Mouse (Mus musculus) embryonic facial prominence, embryonic 14.5 days (tissue): ENCODE measurements at regions not wholly inside any gene's neighbourhood (a gene's known extent, or its start where the extent isn't known, plus 50 kb on each side); places are given as distances from the start of the nearest gene placed in this dataset.

Experiments
- ATAC-seq: fragments of 200-750 bp; cut with Nextera tagmentation; 2 replicates; pipeline ENCODE4 v1.8.0; 2017; ENCODE audit warnings: low read depth, moderate number of reproducible peaks, moderate TSS enrichment
- DNase-seq: peaks from one replicate; pipeline ENCODE4 v3.0.0-alpha.2; 2015; ENCODE audit warnings: low spot score
- H3K27ac ChIP-seq: fragments of 300-500 bp; sonication (generic); replicated peaks from 2 replicates; pipeline ENCODE4 v1.5.1; 2014; ENCODE audit warnings: low read depth, mild to moderate bottlenecking, low read length, moderate library complexity
- H3K27me3 ChIP-seq: fragments of 300-500 bp; sonication (generic); replicated peaks from 2 replicates; pipeline ENCODE4 v1.6.1; 2014; ENCODE audit warnings: low read length; ENCODE audit not compliant: control insufficient read depth, insufficient read depth
- H3K36me3 ChIP-seq: fragments of 300-500 bp; sonication (generic); 2 replicates; pipeline ENCODE4 v1.6.1; 2014; ENCODE audit warnings: low read length, mixed read lengths; ENCODE audit not compliant: control insufficient read depth, insufficient read depth
- H3K4me1 ChIP-seq: fragments of 300-500 bp; sonication (generic); 2 replicates; pipeline ENCODE4 v1.6.1; 2014; ENCODE audit warnings: antibody characterized with exemption, low read length; ENCODE audit not compliant: control insufficient read depth, insufficient read depth
- H3K4me2 ChIP-seq: fragments of 300-500 bp; sonication (generic); 2 replicates; pipeline ENCODE4 v1.6.1; 2014; ENCODE audit warnings: low read depth, mild to moderate bottlenecking, low read length, moderate library complexity, mixed read lengths
- H3K4me3 ChIP-seq: fragments of 300-500 bp; sonication (generic); 2 replicates; pipeline ENCODE4 v1.5.1; 2014; ENCODE audit warnings: low read depth, mild to moderate bottlenecking, low read length
- H3K9ac ChIP-seq: fragments of 300-500 bp; sonication (generic); 2 replicates; pipeline ENCODE4 v1.6.1; 2014; ENCODE audit warnings: low read depth, mild to moderate bottlenecking, low read length, moderate library complexity, mixed read lengths
- H3K9me3 ChIP-seq: fragments of 300-500 bp; sonication (generic); 2 replicates; pipeline ENCODE4 v1.6.1; 2016; ENCODE audit warnings: low read length; ENCODE audit not compliant: control insufficient read depth
- WGBS: fragments of 180-500 bp; shearing (Covaris S2); extraction: QIAGEN DNeasy Blood & Tissue Kit; methylation state at CpG from one replicate; pipeline ENCODE4 v1.1.7; 2014; 5-methylcytosine and 5-hydroxymethylcytosine counted together

DNA sequence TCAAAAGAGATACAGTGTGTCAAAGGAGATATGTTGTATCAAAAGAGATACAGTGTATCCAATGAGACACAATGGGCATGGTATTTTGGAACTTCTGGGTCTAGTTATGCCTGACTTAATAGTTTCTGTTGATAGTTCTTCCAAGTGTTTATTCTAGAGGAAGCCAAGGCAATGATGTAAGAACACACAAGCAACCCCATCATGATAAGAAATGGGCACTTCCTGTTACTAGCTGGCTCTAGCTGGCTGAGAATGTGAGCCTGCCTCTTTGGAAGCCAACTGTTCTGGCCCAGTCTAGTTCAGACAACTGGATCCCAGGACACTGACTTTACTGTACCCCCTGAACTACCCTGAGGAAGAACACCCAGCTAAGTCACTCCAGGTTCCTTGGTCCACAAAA is 102.7 kb upstream of the Rxfp2 start:
- no peak overlapping the region for H3K4me3 ChIP-seq
- H3K4me1 ChIP-seq = no peaks in the 10 kb centered on the region
- no peaks in the 10 kb centered on the region for H3K9me3 ChIP-seq
- ATAC-seq (no peak), DNase-seq (no peak)
- H3K4me2 ChIP-seq = no peak overlapping the region
- no peaks in the 10 kb centered on the region for H3K36me3 ChIP-seq
- no peak overlapping the region for H3K9ac ChIP-seq
- H3K27ac ChIP-seq = no peak overlapping the region
- no peaks in the 10 kb centered on the region for H3K27me3 ChIP-seq

DNA sequence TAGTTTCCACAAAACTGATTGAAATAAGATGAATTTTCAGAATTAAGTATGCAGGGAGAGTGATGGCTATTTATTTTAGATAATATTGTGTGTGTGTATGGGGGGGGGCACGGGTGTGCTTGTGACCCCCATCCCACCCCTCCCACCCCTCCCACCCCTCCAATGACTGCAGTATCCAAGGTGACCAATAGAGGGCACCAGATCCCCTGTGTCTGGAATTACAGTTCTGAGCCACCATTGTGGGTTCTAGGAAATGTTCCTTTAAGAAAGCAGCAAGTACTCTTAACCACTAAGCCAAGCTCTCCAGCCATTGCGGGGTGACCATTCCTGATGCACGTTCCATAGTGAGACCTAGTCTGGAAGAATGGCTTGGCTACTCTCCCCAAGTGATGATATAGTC is 101.1 kb upstream of the Rxfp2 start:
- WGBS = 42% methylated on average over 3 of the region's 3 CpGs
- Histone ChIP-seq H3K4me2 (no peak overlapping the region), H3K27ac (no peak overlapping the region), H3K36me3 (no peaks in the 10 kb centered on the region), H3K27me3 (no peaks in the 10 kb centered on the region), H3K4me1 (no peaks in the 10 kb centered on the region), H3K9ac (no peak overlapping the region), H3K9me3 (no peaks in the 10 kb centered on the region), H3K4me3 (no peak overlapping the region)
- ATAC-seq (no peak), DNase-seq (no peak)

DNA sequence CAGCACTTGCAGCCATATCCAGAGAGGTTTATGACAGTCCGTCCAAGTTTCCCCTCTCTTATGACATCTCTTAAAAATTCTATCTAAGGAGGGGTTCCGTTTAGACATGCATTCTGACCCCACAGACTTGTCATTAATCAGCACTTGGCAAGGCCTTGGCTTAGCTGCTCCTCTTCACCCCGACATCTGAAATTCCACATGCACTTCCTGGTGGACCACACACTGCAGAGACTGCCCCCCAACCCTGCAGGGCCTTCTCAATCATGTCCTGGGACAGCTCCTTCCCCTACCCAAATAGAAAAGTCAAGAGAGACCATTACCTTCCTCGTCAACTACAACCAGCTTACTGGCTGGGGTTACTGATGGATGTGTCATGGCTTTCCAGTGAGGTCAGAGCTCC is 99.4 kb upstream of the Rxfp2 start:
- H3K4me3 ChIP-seq = no peak overlapping the region
- WGBS = 63% methylated on average over 4 of the region's 4 CpGs
- no peak for DNase-seq

DNA sequence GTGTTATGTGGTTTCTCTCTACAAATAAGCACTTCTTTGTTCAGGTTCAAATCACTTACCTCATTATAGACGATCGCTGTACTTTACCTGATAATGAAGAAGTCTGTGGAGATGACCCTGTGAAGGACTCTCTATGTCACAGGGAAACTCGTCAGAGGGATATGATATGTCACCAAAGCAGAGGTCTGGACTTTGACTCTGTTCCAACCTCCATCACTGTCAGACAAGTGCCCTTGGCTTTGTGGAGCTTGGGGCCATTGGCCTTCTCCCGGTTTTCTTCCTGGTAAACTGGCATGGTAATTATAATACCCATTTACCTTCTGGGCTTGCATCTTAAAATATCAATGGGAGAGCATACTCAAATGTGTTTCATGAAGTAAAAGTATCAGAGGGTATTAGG is 98.1 kb upstream of the Rxfp2 start:
- WGBS = 84% methylated on average over 4 of the region's 4 CpGs
- Histone ChIP-seq H3K9me3 (no peaks in the 10 kb centered on the region), H3K27me3 (no peaks in the 10 kb centered on the region), H3K4me2 (no peak overlapping the region), H3K4me1 (no peaks in the 10 kb centered on the region), H3K4me3 (no peak overlapping the region), H3K36me3 (no peaks in the 10 kb centered on the region), H3K9ac (no peak overlapping the region), H3K27ac (no peak overlapping the region)
- ATAC-seq (no peak), DNase-seq (no peak)

More for the DNA sequence above, 99.4 kb upstream of the Rxfp2 start:
- Histone ChIP-seq H3K9ac (no peak overlapping the region), H3K27me3 (no peaks in the 10 kb centered on the region), H3K9me3 (no peaks in the 10 kb centered on the region), H3K4me1 (no peaks in the 10 kb centered on the region), H3K36me3 (no peaks in the 10 kb centered on the region), H3K4me2 (no peak overlapping the region), H3K27ac (no peak overlapping the region)
- ATAC-seq = no peak

DNA sequence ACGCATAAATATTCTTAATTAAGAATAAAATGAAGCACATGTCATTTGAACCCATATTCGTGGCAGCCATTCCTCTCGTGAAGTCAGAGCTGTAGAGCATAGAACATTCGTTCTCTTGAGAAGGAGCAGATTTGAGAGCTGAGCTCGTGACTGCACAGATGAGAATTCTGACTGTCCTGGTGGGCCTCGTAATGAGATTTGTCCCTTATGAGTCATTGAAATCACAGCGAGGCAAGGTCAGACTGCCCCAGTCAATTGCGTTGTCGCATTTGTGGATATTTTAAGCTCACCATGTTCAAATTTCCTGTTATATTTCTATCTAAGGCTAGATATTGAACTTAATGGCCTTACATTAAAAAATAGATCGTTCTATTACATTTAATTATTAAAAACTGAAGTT is 94.0 kb upstream of the Rxfp2 start:
- H3K4me2 ChIP-seq = no peak overlapping the region
- no peak overlapping the region for H3K9ac ChIP-seq
- no peak overlapping the region for H3K4me3 ChIP-seq
- H3K36me3 ChIP-seq = no peaks in the 10 kb centered on the region
- no peaks in the 10 kb centered on the region for H3K4me1 ChIP-seq
- no peak for ATAC-seq
- no peaks in the 10 kb centered on the region for H3K9me3 ChIP-seq
- no peak overlapping the region for H3K27ac ChIP-seq
- DNase-seq = no peak
- no peaks in the 10 kb centered on the region for H3K27me3 ChIP-seq
- WGBS = 92% methylated on average over 10 of the region's 10 CpGs

DNA sequence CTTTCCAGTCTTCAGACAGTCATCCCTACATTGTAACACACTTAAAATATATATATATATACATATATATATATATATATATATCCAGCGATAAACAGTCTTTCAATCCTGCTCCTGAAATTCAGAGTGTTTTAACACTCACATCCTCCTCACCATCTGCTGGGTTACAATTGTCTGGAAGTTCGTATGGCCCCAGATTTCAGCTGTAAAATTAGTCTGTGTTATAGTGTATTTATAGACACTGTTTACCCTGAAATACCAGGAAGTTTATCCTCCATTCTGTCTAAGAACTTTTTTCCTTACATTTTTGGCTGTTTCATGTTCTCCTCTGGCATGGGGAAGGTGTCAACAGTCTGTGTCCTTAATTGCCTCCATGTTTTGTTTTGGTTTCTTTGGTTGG is 91.7 kb upstream of the Rxfp2 start:
- Histone ChIP-seq H3K4me1 (no peaks in the 10 kb centered on the region), H3K4me3 (no peak overlapping the region), H3K9me3 (no peaks in the 10 kb centered on the region), H3K27ac (no peak overlapping the region), H3K27me3 (no peaks in the 10 kb centered on the region), H3K36me3 (no peaks in the 10 kb centered on the region), H3K4me2 (no peak overlapping the region), H3K9ac (no peak overlapping the region)
- WGBS = 72% methylated on average over 2 of the region's 2 CpGs
- DNase-seq (no peak), ATAC-seq (no peak)

DNA sequence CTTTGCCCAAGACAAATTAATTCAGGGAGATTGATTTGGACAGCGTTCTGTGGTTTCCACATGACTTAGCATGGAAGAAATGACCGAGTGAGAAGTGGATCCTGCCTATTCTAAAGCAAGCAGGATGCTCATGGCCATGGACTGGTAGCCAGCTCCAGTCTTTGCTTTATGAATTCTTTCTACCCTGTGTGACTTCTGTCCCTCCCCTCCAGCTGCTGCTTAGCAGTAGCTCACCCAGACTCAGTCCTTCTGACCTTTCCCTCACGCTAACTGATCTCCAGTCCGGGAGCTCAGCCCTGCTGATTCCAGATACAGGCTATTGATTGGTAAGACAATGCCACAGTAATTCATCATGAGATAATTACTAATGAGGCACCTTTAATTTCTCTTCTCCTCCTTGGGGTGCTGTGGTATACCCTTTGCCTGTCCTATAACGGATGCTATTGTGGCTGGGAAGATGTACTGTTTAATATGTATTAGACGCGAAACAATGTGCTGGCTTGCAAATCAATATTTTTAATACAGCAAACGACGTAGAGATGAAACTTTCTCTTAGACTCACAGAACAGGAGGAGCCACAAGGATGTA is 86.8 kb upstream of the Rxfp2 start:
- Histone ChIP-seq H3K4me2 (no peak overlapping the region), H3K36me3 (no peaks in the 10 kb centered on the region), H3K27ac (no peak overlapping the region), H3K4me3 (no peak overlapping the region), H3K4me1 (no peaks in the 10 kb centered on the region), H3K9me3 (no peaks in the 10 kb centered on the region), H3K9ac (no peak overlapping the region), H3K27me3 (no peaks in the 10 kb centered on the region)
- no peak for ATAC-seq
- no peak for DNase-seq
- 60% methylated on average over 9 of the region's 9 CpGs for WGBS

DNA sequence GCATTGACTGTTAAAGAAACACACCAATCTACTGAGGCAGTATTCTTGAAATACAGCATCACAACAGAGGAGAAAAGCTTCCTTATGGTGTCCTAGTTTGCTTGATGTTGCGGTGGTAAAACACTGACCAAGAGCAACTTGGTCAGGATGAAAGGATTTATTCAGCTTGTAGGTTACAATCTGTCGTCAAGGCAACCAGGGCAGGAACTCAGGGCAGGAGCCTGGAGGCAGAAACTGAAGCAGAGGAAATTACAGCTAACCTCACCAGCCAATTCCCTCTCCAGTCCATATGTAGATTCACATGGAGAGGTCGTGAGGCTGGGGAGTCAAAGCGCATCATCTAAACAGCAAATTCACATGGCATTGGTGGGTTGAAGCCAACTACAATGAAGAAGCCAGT is 86.3 kb upstream of the Rxfp2 start:
- no peaks in the 10 kb centered on the region for H3K4me1 ChIP-seq
- DNase-seq = no peak

DNA sequence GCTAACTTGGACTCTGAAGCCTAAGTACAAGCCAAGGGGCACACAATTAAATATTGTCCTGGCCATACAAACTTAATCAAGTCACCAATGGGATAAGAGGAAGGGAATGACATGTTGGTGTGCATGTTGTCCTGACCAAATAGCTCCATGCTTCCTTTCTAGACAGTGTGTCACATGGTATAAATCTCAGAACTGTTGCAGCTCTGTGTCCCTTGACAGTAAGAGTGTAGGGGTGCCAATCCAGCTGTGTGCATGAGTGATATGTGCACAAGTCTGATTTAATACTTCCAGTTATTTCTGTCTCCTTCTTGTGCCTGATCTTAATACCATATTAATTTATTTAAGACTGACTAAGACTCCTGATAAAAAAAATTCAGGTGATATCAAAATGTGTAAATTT is 72.8 kb upstream of the Rxfp2 start:
- no peak overlapping the region for H3K4me3 ChIP-seq
- no peak overlapping the region for H3K4me2 ChIP-seq
- no peaks in the 10 kb centered on the region for H3K9me3 ChIP-seq
- no peak overlapping the region for H3K9ac ChIP-seq
- DNase-seq (no peak), ATAC-seq (no peak)
- H3K27ac ChIP-seq = no peak overlapping the region
- no peaks in the 10 kb centered on the region for H3K27me3 ChIP-seq
- no peaks in the 10 kb centered on the region for H3K36me3 ChIP-seq
- no peaks in the 10 kb centered on the region for H3K4me1 ChIP-seq

More for the DNA sequence above, 86.3 kb upstream of the Rxfp2 start:
- WGBS = 35% methylated on average over 4 of the region's 4 CpGs
- Histone ChIP-seq H3K4me3 (no peak overlapping the region), H3K27me3 (no peaks in the 10 kb centered on the region), H3K4me2 (no peak overlapping the region), H3K27ac (no peak overlapping the region), H3K36me3 (no peaks in the 10 kb centered on the region), H3K9ac (no peak overlapping the region), H3K9me3 (no peaks in the 10 kb centered on the region)
- no peak for ATAC-seq
